Mouse (Mus musculus) C3H10T1/2 (cell line): Measurements from ENCODE around the gene Tmed11. TPM values are rescaled to one million over a fixed set of nuclear protein-coding genes. Genes with fewer than 3 reads are reported as not detected.

Source experiments
- polyA plus RNA-seq, 2 experiments: library from polyadenylated mRNA; unstranded; fragments of >200 nt; fragmentation: generic; extraction: Trizol; gene quantifications; one replicate each; pipeline ENCODE4 v1.2.1; 2012; ENCODE audit warnings: missing spikeins in 2 of 2

Gene Tmed11
- polyA plus RNA-seq, result not detected

DNA sequence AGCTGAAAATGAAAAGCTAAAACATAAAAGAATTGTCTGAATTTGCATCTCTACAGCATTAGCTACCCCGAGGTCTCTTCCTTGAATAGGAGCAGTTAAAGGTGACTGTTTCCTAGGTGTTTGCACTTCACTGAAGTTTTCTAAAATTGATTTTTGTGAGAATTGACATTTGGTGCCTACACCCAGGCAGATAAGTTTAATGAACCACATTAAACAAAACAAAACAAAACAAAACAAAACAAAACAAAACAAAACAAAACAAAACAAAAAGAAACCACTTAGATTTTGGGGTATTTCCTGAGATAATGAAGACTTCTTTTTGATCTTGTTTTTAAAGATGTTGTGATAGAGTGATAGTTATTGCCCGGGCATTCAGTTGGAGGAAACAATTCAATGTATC is at the start of gene Tmed11:
TSS of gene Tmed11 (minus strand) at position 101 of the 400 bp plus-strand sequence.

DNA sequence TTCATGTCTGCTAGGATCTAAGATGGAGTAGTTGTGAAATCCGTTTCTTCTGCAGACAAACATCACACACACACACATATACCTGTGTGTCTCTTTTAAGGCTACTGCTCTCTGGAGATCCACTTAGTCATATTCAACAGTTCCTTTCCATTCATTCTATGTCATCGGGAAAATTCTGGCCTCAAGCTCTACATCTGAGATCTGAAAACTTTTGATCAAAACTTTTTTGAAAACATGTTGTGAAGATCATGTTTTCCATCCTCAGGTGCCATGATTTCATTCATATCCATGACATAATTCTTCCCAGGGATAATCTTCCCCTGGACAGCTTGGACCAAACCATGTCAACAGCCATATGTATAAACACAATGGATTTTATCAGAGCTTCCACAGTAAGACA is 13.6 kb upstream of the Tmed11 start, which contains the start of gene Vmn2r8:
TSS of gene Vmn2r8 (minus strand) at position 101 of the 400 bp plus-strand sequence.

DNA sequence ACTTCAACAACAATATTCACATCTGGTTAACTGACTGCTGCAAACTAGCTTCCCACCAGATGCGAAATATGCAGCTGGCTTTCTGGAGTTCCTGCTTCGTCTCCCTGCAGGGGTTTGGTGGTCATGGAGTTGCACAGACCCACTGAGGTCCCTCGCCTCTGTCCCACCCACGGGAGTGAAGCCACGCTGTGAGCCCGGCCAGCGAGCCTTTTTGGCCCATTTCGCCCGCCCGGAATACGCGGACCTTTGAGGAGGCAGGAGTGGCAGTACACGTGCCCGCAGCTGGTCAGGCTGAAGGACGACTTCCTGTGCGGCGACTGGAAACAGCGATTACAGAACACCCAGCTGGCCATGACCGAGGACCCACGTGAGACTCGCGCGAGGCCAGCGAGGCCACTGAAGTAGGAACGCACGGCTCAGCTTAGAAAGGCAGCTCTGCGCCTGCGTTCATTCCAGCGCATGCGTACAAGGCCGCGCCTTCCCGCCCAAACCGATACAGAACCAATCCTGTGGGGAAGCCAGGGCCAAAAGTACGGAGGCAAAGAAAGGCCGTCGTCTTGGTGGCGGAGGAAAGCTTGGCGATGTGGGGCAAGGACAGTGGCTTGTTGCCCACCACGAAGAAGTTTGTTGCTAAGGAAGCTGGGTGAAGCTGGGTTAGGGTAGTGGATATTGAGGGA is 20.4 kb downstream of the Tmed11 start, which contains the start of gene Rnf212:
TSS of gene Rnf212 (minus strand) at position 353 of the 677 bp plus-strand sequence.

Other genes starting within 250 kb of the Tmed11 start
- gene Cplx1, start 245.3 kb downstream of the Tmed11 start, polyA plus RNA-seq, result under 1 TPM in 1 of 2 experiments, not detected in 1; 0.02 TPM
- gene Gak, start 165.6 kb downstream of the Tmed11 start, polyA plus RNA-seq, result 10 to 100 TPM; 19.5 to 43.3 TPM
- gene Tmem175, start 165.6 kb downstream of the Tmed11 start, polyA plus RNA-seq, result 10 to 100 TPM in 1 of 2 experiments, 1 to 10 TPM in 1; 5.8 to 32.3 TPM
- 1 to 10 TPM in 1 of 2 experiments, under 1 TPM in 1; 0.69 to 6.2 TPM for gene Idua, start 135.0 kb downstream of the Tmed11 start, polyA plus RNA-seq
- gene Dgkq, start 125.7 kb downstream of the Tmed11 start, polyA plus RNA-seq, result 1 to 10 TPM in 1 of 2 experiments, under 1 TPM in 1; 0.55 to 4.4 TPM
- under 1 TPM; 0.04 to 0.14 TPM for gene Slc26a1, start 119.8 kb downstream of the Tmed11 start, polyA plus RNA-seq
- gene Fgfrl1, start 103.0 kb downstream of the Tmed11 start, polyA plus RNA-seq, result 10 to 100 TPM; 11.3 to 58.4 TPM
- gene Rnf212, start 20.4 kb downstream of the Tmed11 start, polyA plus RNA-seq, result not detected
- not detected for gene Vmn2r8, start 13.5 kb upstream of the Tmed11 start, polyA plus RNA-seq
- gene Vmn2r9, start 57.2 kb upstream of the Tmed11 start, polyA plus RNA-seq, result not detected
- gene Vmn2r10, start 211.2 kb upstream of the Tmed11 start, polyA plus RNA-seq, result not detected